Mouse (Mus musculus): ENCODE measurements around the gene Serp2. TPM values are rescaled to one million over a fixed set of nuclear protein-coding genes. Genes with fewer than 3 reads are reported as not detected.

The Serp2 gene
- total RNA-seq, 1 experiment: 3.5 TPM

- no peak for DNase-seq (ENCODE audit: low read depth, low spot score)
- TF ChIP-seq CHD2 (IDR thresholded peaks at IDR 0.05; ENCODE audit: low read depth, low read length) (no peak), ZC3H11A (IDR thresholded peaks at IDR 0.05; ENCODE audit: borderline replicate concordance, low read depth, low read length) (no peak), HCFC1 (IDR thresholded peaks at IDR 0.05; ENCODE audit: borderline replicate concordance, insufficient read depth, low read length) (no peak), MAFK (IDR thresholded peaks at IDR 0.05; ENCODE audit: insufficient read depth, low read depth, low read length) (no peak), ZNF384 (IDR thresholded peaks at IDR 0.05; ENCODE audit: low read depth, low read length) (no peak)
- no peaks in the 10 kb centered on the region for H3K9me3 ChIP-seq (ENCODE audit: control insufficient read depth, insufficient read depth, low read depth, low read length)
- H3K9ac ChIP-seq (ENCODE audit: insufficient read depth, low read depth, low read length, poor library complexity, severe bottlenecking): no peak overlapping the region
- peak overlapping the region; percentile 70 to 89 for H3K4me3 ChIP-seq (ENCODE audit: insufficient read depth in 1 of 2, low read depth in 1 of 2, low read length in 2 of 2, poor library complexity in 1 of 2, severe bottlenecking in 1 of 2)
- no peak overlapping the region for H3K27ac ChIP-seq (ENCODE audit: insufficient read depth, low read depth, low read length, poor library complexity, severe bottlenecking)
- peaks cover 4 to 5% of the 10 kb centered on the region in 2 experiments; a peak in 2 of 4 replicates for H3K4me1 ChIP-seq (ENCODE audit: control insufficient read depth in 2 of 2, insufficient read depth in 2 of 2, low read length in 2 of 2, poor library complexity in 1 of 2)
- in situ Hi-C loops (cut with MboI; ENCODE audit: low sequenced_read_pairs in 2 of 2, unreplicated experiment in 2 of 2): no loop called here
- H3K36me3 ChIP-seq (ENCODE audit: control insufficient read depth, insufficient read depth, low read length, poor library complexity, severe bottlenecking): no peaks in the 10 kb centered on the region
Observed at GRCm38 (mm10) chr14:76555263-76556030, 1.2 kb downstream of the Serp2 start.

DNA sequence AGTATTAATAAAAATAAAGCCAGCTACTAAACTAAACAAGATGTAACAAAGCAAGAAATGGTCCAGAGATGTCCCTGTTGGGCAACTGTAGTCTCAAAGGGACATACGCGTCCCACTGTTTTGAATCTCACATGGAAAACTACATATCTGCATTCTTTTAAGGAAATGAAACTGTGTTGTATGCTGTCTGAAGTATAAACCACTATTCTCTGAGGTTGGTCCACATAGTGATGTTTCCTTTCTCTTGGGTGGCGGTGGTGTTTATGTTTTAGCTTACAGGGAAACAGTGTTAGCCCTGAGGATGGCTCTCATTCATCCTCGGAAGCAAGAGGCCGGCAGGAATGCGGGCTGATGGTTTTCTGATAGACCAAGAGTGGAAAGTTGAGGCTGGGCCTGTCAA is 12.6 kb downstream of the Serp2 start:
- no peaks in the 10 kb centered on the region for H3K9me3 ChIP-seq (ENCODE audit: control insufficient read depth, insufficient read depth, low read depth, low read length)
- H3K4me1 ChIP-seq (ENCODE audit: control insufficient read depth in 2 of 2, insufficient read depth in 2 of 2, low read length in 2 of 2, poor library complexity in 1 of 2): peaks cover 2 to 11% of the 10 kb centered on the region in 2 experiments; a peak in 2 of 4 replicates
- in situ Hi-C loops (cut with MboI; ENCODE audit: low sequenced_read_pairs in 2 of 2, unreplicated experiment in 2 of 2): no loop called here
- no peak overlapping the region for H3K4me3 ChIP-seq (ENCODE audit: insufficient read depth in 1 of 2, low read depth in 1 of 2, low read length in 2 of 2, poor library complexity in 1 of 2, severe bottlenecking in 1 of 2)
- no peaks in the 10 kb centered on the region for H3K36me3 ChIP-seq (ENCODE audit: control insufficient read depth, insufficient read depth, low read length, poor library complexity, severe bottlenecking)
- DNase-seq (ENCODE audit: low read depth, low spot score): no peak
- no peak overlapping the region for H3K27ac ChIP-seq (ENCODE audit: insufficient read depth, low read depth, low read length, poor library complexity, severe bottlenecking)
- TF ChIP-seq HCFC1 (IDR thresholded peaks at IDR 0.05; ENCODE audit: borderline replicate concordance, insufficient read depth, low read length) (no peak), ZC3H11A (IDR thresholded peaks at IDR 0.05; ENCODE audit: borderline replicate concordance, low read depth, low read length) (no peak), CHD2 (IDR thresholded peaks at IDR 0.05; ENCODE audit: low read depth, low read length) (no peak), MAFK (IDR thresholded peaks at IDR 0.05; ENCODE audit: insufficient read depth, low read depth, low read length) (no peak), ZNF384 (IDR thresholded peaks at IDR 0.05; ENCODE audit: low read depth, low read length) (no peak)
- H3K9ac ChIP-seq (ENCODE audit: insufficient read depth, low read depth, low read length, poor library complexity, severe bottlenecking): no peak overlapping the region

GRCm38 (mm10) chr14:76541341-76541740 is 15.3 kb downstream of the Serp2 start:
- TF ChIP-seq MAFK (IDR thresholded peaks at IDR 0.05; ENCODE audit: insufficient read depth, low read depth, low read length) (no peak), CHD2 (IDR thresholded peaks at IDR 0.05; ENCODE audit: low read depth, low read length) (no peak)
- peaks cover 2 to 11% of the 10 kb centered on the region in 2 experiments; a peak in 2 of 4 replicates for H3K4me1 ChIP-seq (ENCODE audit: control insufficient read depth in 2 of 2, insufficient read depth in 2 of 2, low read length in 2 of 2, poor library complexity in 1 of 2)
- H3K9ac ChIP-seq (ENCODE audit: insufficient read depth, low read depth, low read length, poor library complexity, severe bottlenecking): no peak overlapping the region
- no peak for DNase-seq (ENCODE audit: low read depth, low spot score)
- H3K27ac ChIP-seq (ENCODE audit: insufficient read depth, low read depth, low read length, poor library complexity, severe bottlenecking): no peak overlapping the region
- no peaks in the 10 kb centered on the region for H3K36me3 ChIP-seq (ENCODE audit: control insufficient read depth, insufficient read depth, low read length, poor library complexity, severe bottlenecking)
- H3K9me3 ChIP-seq (ENCODE audit: control insufficient read depth, insufficient read depth, low read depth, low read length): no peaks in the 10 kb centered on the region
- in situ Hi-C loops (cut with MboI; ENCODE audit: low sequenced_read_pairs in 2 of 2, unreplicated experiment in 2 of 2): no loop called here
- no peak overlapping the region for H3K4me3 ChIP-seq (ENCODE audit: insufficient read depth in 1 of 2, low read depth in 1 of 2, low read length in 2 of 2, poor library complexity in 1 of 2, severe bottlenecking in 1 of 2)

GRCm38 (mm10) chr14:76540005-76540670 is 16.6 kb downstream of the Serp2 start:
- TF ChIP-seq MAFK (IDR thresholded peaks at IDR 0.05; ENCODE audit: insufficient read depth, low read depth, low read length) (no peak), ZC3H11A (IDR thresholded peaks at IDR 0.05; ENCODE audit: borderline replicate concordance, low read depth, low read length) (no peak), ZNF384 (IDR thresholded peaks at IDR 0.05; ENCODE audit: low read depth, low read length) (no peak), HCFC1 (IDR thresholded peaks at IDR 0.05; ENCODE audit: borderline replicate concordance, insufficient read depth, low read length) (no peak), CHD2 (IDR thresholded peaks at IDR 0.05; ENCODE audit: low read depth, low read length) (no peak)
- H3K4me3 ChIP-seq (ENCODE audit: insufficient read depth in 1 of 2, low read depth in 1 of 2, low read length in 2 of 2, poor library complexity in 1 of 2, severe bottlenecking in 1 of 2): no peak overlapping the region
- in situ Hi-C loops (cut with MboI; ENCODE audit: low sequenced_read_pairs in 2 of 2, unreplicated experiment in 2 of 2): no loop called here

More at GRCm38 (mm10) chr14:76540005-76540670, 16.6 kb downstream of the Serp2 start:
- Histone ChIP-seq H3K27ac (ENCODE audit: insufficient read depth, low read depth, low read length, poor library complexity, severe bottlenecking) (no peak overlapping the region), H3K9me3 (ENCODE audit: control insufficient read depth, insufficient read depth, low read depth, low read length) (no peaks in the 10 kb centered on the region), H3K9ac (ENCODE audit: insufficient read depth, low read depth, low read length, poor library complexity, severe bottlenecking) (no peak overlapping the region), H3K4me1 (ENCODE audit: control insufficient read depth in 2 of 2, insufficient read depth in 2 of 2, low read length in 2 of 2, poor library complexity in 1 of 2) (peaks cover 2 to 11% of the 10 kb centered on the region in 2 experiments; a peak in 2 of 4 replicates), H3K36me3 (ENCODE audit: control insufficient read depth, insufficient read depth, low read length, poor library complexity, severe bottlenecking) (no peaks in the 10 kb centered on the region)
- DNase-seq (ENCODE audit: low read depth, low spot score): no peak

Measured in ES-E14 (cell line).